Mouse (Mus musculus) adrenal gland, postnatal 4 days (tissue): Measurements from ENCODE around the gene Celf2. TPM values are rescaled to one million over a fixed set of nuclear protein-coding genes. Genes with fewer than 3 reads are reported as not detected.
"Not testable (repeated sequence)": the region's sequence is repeated elsewhere in the genome, so short reads cannot be mapped to it uniquely, and the experiment has no call there.

Experiments used
- DNase-seq, 2 experiments: peaks; one replicate each; pipeline ENCODE4 v3.0.0; 2021 to 2022; ENCODE audit warnings: low spot score in 2 of 2, mixed read lengths in 2 of 2
- total RNA-seq, 2 experiments: library from RNA; stranded (reverse); gene quantifications; 2 replicates each; pipeline ENCODE4 v1.2.3; 2021

The Celf2 gene
- total RNA-seq, 2 experiments from 2014 or later: 50.7 to 51.7 TPM

- DNase-seq: no peak
Measured at GRCm38 (mm10) chr2:6634899-6635298, 874.5 kb downstream of the Celf2 start.

- no peak for DNase-seq
Measured at GRCm38 (mm10) chr2:6633115-6633514, 876.2 kb downstream of the Celf2 start.

- DNase-seq: no peak
Measured at GRCm38 (mm10) chr2:6623802-6624201, 885.6 kb downstream of the Celf2 start.

DNA sequence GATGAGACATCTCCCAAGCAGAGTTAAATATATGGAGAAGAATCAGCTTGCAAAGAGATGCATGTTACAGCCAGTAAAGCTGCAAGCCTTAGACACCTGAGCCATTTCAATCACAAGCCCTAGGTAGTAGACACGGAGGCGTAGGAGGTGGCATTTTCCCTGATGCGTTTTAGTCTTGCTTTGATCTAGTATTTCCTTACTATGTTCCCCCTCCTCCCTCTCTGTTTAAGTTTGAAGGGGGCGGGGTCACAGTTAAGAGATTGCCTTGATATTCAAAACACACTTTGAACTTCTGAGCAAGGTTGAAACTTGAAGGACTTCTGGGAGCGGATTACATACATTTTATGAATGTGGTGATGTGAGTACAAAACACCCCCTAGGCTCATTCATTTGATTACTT, 887.3 kb downstream of the Celf2 start:
- DNase-seq: no peak

GRCm38 (mm10) chr2:6618856-6619255, 890.5 kb downstream of the Celf2 start:
- DNase-seq: no peak

GRCm38 (mm10) chr2:6618450-6618849, 890.9 kb downstream of the Celf2 start:
- DNase-seq: no peak

GRCm38 (mm10) chr2:6604347-6604746, 905.0 kb downstream of the Celf2 start:
- DNase-seq: no peak

- no peak for DNase-seq
Measured at GRCm38 (mm10) chr2:6603880-6604279, 905.5 kb downstream of the Celf2 start.

- no peak for DNase-seq
Measured at GRCm38 (mm10) chr2:6602163-6602562, 907.2 kb downstream of the Celf2 start.

GRCm38 (mm10) chr2:6598879-6599167, 910.5 kb downstream of the Celf2 start:
- no peak for DNase-seq

GRCm38 (mm10) chr2:6598124-6598878, 911.1 kb downstream of the Celf2 start:
- DNase-seq: no peak

- no peak for DNase-seq
Measured at GRCm38 (mm10) chr2:6594736-6595135, 914.6 kb downstream of the Celf2 start.

DNA sequence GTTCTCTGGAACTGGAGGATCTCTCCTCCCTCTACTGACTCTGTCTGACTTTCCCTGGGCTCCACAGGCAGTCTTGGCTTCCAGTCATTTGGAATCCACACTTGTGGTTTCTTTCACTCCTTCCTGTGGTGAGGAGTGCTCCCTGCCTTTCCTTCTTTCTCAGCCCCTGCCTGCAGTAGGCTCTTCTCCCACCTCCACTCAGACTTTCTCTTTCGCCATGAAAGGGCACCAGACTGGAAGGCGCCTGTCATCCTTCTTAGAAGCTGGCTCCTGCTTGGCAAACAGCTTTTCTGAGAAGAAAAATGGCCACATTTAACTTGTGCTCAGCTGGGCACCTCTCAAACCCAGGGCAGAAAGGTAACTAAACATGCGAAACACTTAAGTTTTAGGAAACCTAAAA, 915.2 kb downstream of the Celf2 start:
- no peak for DNase-seq

DNA sequence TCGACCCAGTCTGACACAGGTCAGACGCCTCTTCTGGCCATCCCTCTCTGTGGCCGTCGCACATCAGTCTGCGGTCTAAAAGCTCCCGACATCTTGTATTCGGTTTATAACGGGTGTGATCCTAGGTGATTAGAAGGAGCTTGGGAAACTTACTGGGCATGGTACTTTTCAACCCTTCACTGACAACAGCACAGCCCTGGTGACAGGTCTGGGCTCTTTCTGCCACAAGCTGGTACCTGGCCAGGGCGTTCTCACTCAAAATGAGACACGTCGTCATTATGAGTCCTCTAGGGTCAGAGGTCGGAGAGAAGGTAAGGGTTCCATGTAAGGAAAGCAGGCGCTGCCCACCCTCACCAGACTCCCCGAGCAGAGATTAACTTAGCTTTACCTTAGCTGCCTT, 915.6 kb downstream of the Celf2 start:
- no peak for DNase-seq

- no peak for DNase-seq
Measured at GRCm38 (mm10) chr2:6586122-6586681, 923.2 kb downstream of the Celf2 start.

DNA sequence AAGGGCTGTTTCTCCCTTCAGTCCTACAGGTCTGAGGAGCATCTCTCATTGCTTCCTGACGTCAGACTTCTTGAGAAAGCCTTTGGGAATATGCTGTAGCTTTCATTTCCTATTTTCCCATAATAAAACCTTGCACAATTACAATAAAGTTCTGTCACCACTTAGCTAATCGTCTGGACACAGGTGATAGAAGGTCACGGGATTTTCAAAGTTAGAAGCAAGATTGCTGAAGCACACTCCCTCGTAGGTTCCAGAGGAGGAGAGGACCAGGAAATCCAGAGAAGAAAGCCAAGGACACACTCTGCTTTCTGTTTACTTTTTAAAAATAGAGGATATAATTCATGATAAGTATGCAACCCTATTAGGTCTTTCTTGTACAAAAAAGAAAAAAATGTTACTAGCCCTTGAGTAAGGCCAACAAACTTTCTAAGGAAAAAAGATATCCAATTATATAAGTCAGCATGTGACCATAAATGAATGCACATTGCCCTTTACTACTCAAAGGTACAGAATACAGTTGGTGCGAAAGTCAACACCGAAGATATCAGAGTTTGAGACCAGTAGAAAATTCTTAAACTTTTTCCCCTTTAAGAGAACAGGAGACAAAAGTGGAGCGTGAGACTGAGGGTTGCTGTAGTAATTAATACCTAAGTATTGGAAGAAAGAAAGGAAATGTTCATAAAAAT, 924.2 kb downstream of the Celf2 start:
- no peak for DNase-seq

GRCm38 (mm10) chr2:6582711-6583110, 926.7 kb downstream of the Celf2 start:
- DNase-seq: no peak

DNA sequence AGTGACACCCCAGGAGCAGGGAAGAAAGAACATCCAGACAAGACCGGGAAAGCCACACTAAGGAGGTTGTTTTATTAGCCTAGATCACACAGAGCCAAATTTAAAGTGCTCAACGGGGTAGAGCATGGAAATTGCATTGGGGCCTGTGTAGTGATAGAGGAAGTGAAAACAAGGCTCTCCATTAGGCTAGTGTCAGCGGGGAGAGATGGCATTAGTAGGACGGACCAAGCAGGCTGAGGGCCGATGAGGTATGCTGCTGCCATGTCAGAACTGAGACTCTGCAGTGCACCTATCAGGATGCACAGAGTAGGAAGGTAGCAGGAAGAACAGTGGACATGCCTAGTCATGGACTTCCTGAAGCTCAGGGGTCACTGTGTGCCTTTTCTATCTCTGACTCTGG, 929.3 kb downstream of the Celf2 start:
- no peak for DNase-seq

GRCm38 (mm10) chr2:6575316-6575715, 934.0 kb downstream of the Celf2 start:
- not testable (repeated sequence) for DNase-seq

- no peak for DNase-seq
Measured at GRCm38 (mm10) chr2:6573640-6574039, 935.7 kb downstream of the Celf2 start.

DNA sequence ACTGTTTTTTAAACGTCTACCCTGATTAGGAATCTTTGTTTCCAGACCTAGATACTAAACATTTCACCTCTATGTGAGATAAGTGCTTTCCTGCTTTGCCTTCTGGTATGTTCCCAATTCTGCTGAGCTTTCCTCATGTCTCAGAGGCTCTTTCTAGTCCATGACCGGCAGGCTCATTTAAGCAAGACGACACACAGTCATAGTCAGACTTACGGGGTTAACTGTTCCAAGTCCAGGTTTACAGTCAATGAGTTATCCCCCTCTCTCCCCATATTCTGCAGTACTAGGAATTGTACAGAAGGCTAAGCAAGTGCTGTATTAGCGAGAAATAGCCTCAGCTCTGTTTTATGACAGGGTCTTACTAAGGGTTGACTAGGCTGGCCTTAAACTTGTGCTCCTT, 936.4 kb downstream of the Celf2 start:
- no peak for DNase-seq

- DNase-seq: no peak
Measured at GRCm38 (mm10) chr2:6569040-6569542, 940.3 kb downstream of the Celf2 start.
